Mouse (Mus musculus): ENCODE measurements at regions not wholly inside any gene's neighbourhood (a gene's known extent, or its start where the extent isn't known, plus 50 kb on each side); places are given as distances from the start of the nearest gene placed in this dataset.

DNA sequence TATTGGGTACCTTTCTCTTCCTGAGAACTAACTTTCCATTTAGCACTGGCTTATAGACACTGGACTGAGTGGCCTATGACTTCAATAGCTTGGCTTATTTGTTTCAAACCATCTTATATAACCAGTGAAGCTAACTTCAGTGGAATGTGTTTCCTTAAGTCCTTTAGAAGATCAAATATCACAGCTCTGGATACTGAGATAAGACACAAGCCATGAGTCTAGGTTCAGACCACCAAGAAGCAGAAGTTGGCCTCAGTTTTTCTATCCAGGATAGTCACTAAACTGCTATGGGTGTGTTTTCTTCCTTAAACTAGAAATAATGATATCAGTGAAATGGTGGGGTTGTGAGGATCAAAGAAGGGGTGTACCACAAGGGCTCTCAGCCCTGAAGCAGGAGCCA, 436.4 kb upstream of the B3galt2 start:
- no peaks in the 10 kb centered on the region for H3K9me3 ChIP-seq (replicated peaks)
- no peaks in the 10 kb centered on the region for H3K36me3 ChIP-seq
- no peak overlapping the region for H3K27ac ChIP-seq
- H3K9ac ChIP-seq = no peak overlapping the region
- H3K4me2 ChIP-seq = no peak overlapping the region
- no peaks in the 10 kb centered on the region for H3K4me1 ChIP-seq
- ATAC-seq (replicated peaks; ENCODE audit: low FRiP score) = no peak
- H3K4me3 ChIP-seq (replicated peaks) = no peak overlapping the region
- no peaks in the 10 kb centered on the region for H3K27me3 ChIP-seq

DNA sequence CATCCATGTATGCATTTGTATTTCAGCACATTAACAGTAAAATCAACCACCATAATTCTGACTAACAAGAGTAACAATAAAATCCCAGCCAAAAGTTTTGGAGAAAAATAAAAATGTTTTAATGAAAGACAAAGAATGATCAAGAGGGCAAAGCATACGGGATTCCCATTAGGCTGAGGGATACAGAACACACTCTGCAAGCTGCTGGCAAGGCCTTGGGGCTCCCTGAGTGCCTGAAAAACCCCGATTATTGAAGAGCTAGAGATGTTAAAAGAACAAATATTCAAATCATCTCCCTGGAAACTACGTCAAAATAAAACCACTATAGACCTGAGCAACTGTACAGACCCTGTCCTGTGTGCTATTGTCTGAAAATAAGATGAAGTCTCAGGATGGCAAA, 433.5 kb upstream of the B3galt2 start:
- Histone ChIP-seq H3K27me3 (no peaks in the 10 kb centered on the region), H3K9ac (no peak overlapping the region), H3K36me3 (no peaks in the 10 kb centered on the region), H3K4me1 (no peaks in the 10 kb centered on the region), H3K4me3 (replicated peaks) (no peak overlapping the region), H3K4me2 (no peak overlapping the region), H3K27ac (no peak overlapping the region), H3K9me3 (replicated peaks) (no peaks in the 10 kb centered on the region)
- 84% methylated on average over 3 of the region's 3 CpGs for WGBS
- no peak for ATAC-seq (replicated peaks; ENCODE audit: low FRiP score)

DNA sequence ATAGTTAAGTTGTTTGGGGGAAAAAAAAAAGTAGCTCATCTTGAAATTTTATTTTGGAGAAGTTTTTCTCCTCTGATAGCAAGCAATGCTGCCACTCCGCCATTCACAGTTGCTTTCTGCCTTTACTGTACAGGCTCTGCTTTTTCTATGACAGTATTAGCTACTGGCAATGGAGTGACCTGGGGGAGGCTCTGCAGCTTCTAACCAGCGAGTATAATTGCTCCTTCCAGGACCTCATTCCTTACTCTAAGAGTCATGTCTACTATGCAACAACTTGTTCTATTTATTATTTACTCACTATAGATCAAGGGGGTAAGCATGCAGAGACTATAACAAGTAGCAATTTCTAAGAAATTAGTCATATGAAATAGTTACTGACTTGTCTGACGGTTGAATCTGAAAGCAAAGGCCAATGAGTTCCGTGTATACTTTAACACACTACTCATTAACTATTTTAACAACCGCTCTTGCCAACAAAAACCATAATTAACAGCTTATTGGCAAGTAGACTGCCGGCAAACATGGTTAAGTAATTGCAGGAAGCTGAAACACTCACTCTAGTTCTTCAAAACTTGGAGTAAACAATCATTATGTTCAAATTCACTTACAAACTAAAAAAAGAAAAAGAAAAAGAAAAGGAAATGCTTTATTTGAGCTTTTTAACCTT, 432.9 kb upstream of the B3galt2 start:
- H3K4me3 ChIP-seq (replicated peaks) = no peak overlapping the region
- no peaks in the 10 kb centered on the region for H3K36me3 ChIP-seq
- WGBS = 65% methylated on average over 6 of the region's 6 CpGs
- no peaks in the 10 kb centered on the region for H3K27me3 ChIP-seq
- H3K9me3 ChIP-seq (replicated peaks) = no peaks in the 10 kb centered on the region
- H3K9ac ChIP-seq = no peak overlapping the region
- no peak overlapping the region for H3K27ac ChIP-seq
- H3K4me2 ChIP-seq = no peak overlapping the region
- no peak for ATAC-seq (replicated peaks; ENCODE audit: low FRiP score)
- no peaks in the 10 kb centered on the region for H3K4me1 ChIP-seq

DNA sequence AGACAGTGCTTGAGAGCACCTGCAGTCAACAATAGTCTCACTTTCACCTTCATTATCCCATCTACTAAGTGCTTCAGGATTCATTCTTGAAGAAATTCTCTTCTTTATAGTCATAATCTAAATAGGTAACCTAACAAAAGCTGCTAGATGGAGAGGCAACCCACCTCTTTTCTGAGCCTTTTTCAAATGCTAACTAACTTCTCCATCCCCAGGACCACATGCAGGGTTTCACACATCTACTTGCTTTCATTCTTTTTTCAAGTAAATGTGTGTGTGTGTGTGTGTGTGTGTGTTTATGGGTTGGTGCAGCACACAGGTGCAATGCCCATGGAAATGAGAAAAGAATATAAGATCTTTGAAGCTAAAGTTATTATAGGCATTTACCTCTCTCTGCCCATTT, 423.1 kb upstream of the B3galt2 start:
- no peak overlapping the region for H3K9ac ChIP-seq
- H3K27ac ChIP-seq = no peak overlapping the region
- no peak for ATAC-seq (replicated peaks; ENCODE audit: low FRiP score)
- H3K4me2 ChIP-seq = no peak overlapping the region
- no peaks in the 10 kb centered on the region for H3K4me1 ChIP-seq
- no peak overlapping the region for H3K4me3 ChIP-seq (replicated peaks)
- H3K36me3 ChIP-seq = no peaks in the 10 kb centered on the region
- no peaks in the 10 kb centered on the region for H3K27me3 ChIP-seq
- H3K9me3 ChIP-seq (replicated peaks) = no peaks in the 10 kb centered on the region

DNA sequence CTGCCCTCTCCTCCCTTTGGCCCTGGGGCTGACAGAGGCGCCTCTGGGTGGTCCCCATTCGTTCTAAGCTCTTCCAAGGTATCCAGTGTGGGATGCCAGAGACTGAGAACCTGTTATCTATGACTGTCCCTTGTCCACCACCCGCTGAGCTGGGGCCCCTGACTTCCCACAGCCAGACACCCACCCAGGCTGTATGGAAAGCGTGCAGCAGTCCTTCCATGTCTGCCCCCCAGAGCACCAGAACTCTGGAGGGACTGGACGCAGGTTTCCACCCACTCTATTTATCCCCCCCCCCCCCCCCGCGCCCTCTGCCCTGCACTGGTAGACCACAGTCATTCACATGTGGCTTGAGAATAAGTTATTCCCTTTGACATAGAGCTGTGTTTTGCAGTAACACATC, 408.5 kb upstream of the B3galt2 start:
- H3K4me2 ChIP-seq = no peak overlapping the region
- H3K36me3 ChIP-seq = no peaks in the 10 kb centered on the region
- H3K9ac ChIP-seq = no peak overlapping the region
- no peak overlapping the region for H3K4me3 ChIP-seq (replicated peaks)
- 84% methylated on average over 7 of the region's 7 CpGs for WGBS
- no peak overlapping the region for H3K27ac ChIP-seq
- H3K4me1 ChIP-seq = no peaks in the 10 kb centered on the region
- no peaks in the 10 kb centered on the region for H3K27me3 ChIP-seq
- no peaks in the 10 kb centered on the region for H3K9me3 ChIP-seq (replicated peaks)
- ATAC-seq (replicated peaks; ENCODE audit: low FRiP score) = no peak

DNA sequence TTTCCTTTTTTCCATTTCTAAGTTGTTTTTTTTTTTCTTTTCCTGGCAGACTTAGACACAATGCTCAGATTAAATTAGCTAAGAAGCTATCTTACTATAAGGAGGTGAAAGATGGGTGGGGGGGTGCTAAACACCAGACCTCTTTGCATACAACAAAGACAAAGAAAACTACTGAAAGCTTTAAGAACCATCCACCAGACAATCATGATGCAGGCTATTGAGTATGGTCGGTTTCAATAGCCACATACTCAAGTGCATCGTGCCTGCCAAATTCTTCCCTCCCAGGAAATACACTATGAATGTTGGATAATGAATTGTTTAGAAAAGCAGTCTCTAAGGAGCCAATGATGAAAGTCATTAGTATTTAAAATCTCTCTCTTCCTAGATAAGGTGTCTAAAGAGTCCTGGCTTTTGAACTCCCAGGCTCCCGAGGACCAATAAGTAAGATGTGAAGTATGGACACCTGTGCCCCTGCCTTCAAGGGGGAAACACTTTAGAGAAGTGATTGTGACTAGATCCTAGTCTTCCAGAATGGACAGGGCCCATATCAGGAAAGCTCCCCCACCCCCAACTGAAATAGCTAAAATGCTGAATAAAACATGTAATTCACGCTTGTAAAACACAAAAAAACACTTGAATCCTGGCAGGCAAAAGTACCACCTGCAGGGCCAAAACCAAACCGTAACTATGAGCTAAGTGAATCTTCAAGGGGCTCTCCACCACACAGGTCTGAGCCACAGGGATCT, 381.8 kb upstream of the B3galt2 start:
- Histone ChIP-seq H3K4me1 (no peaks in the 10 kb centered on the region), H3K27me3 (no peaks in the 10 kb centered on the region), H3K9ac (no peak overlapping the region), H3K27ac (no peak overlapping the region), H3K9me3 (replicated peaks) (no peaks in the 10 kb centered on the region), H3K36me3 (no peaks in the 10 kb centered on the region), H3K4me3 (replicated peaks) (no peak overlapping the region), H3K4me2 (no peak overlapping the region)
- ATAC-seq (replicated peaks; ENCODE audit: low FRiP score) = no peak
- WGBS = 81% methylated on average over 5 of the region's 5 CpGs

DNA sequence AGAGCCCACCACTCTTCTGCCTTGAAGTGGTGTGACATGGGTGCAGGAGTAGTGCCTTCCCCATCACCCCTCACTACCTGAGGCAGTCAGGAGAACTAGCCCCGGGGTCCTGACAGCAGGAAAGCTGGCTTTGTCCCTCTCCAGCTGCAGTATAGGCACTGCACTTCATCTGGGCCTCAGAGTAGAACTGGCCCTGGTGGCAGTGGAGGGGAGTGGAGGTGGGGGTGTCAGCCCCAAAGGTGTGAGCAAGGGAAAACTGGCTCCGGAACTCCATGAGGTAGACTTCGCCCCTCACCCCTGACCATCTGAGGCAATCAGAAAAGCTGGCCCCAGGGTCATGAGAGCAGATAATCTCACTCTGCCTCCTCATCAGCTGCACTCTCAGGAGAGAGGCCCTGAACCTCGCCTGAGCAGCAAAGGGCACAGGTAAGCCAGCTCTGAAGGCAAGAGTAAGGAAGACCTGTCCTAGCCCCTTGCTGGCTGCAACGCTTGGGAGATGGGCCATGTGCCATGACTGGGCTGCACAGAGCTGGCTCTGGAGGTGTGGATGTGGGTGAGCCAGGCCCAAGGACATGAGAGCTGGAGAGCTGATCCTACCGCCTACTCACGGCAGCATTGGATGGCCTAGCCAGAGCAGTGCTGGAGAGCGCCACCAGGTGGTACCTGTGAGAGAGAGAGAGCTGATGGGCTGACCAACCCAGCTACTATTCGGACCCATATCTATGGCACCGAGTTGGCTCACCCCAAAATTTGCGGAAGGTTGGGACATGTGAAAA, 377.0 kb upstream of the B3galt2 start:
- H3K9me3 ChIP-seq (replicated peaks) = no peaks in the 10 kb centered on the region
- WGBS = 73% methylated on average over 11 of the region's 11 CpGs

DNA sequence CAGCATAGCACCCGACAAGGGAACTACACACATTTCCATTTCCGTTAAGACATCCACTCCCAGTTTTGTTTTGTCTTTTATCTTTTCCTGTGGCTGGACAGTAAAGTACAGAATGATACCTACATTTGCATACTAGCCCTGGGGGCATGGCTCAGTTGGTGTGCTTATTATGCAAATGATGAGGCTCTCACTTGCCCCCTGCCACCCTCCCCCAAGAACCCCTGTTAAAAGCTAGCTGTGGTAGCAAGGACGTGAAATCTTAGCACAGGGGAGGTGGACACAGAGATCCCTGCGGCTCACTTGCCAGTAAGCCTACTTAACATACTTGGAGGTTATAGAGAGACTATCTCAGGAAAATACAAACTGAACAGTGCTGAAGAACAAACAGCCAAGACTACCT, 375.2 kb upstream of the B3galt2 start:
- ATAC-seq (replicated peaks; ENCODE audit: low FRiP score) = no peak
- no peaks in the 10 kb centered on the region for H3K27me3 ChIP-seq
- no peaks in the 10 kb centered on the region for H3K9me3 ChIP-seq (replicated peaks)
- H3K27ac ChIP-seq = no peak overlapping the region
- no peak overlapping the region for H3K4me2 ChIP-seq
- no peak overlapping the region for H3K9ac ChIP-seq
- H3K4me1 ChIP-seq = no peaks in the 10 kb centered on the region
- WGBS = 78% methylated on average over 4 of the region's 4 CpGs
- H3K4me3 ChIP-seq (replicated peaks) = no peak overlapping the region
- H3K36me3 ChIP-seq = no peaks in the 10 kb centered on the region

More for the DNA sequence above, 377.0 kb upstream of the B3galt2 start:
- no peak overlapping the region for H3K4me2 ChIP-seq
- no peaks in the 10 kb centered on the region for H3K27me3 ChIP-seq
- H3K36me3 ChIP-seq = no peaks in the 10 kb centered on the region
- H3K9ac ChIP-seq = no peak overlapping the region
- ATAC-seq (replicated peaks; ENCODE audit: low FRiP score) = no peak
- H3K4me1 ChIP-seq = no peaks in the 10 kb centered on the region
- no peak overlapping the region for H3K4me3 ChIP-seq (replicated peaks)
- no peak overlapping the region for H3K27ac ChIP-seq

DNA sequence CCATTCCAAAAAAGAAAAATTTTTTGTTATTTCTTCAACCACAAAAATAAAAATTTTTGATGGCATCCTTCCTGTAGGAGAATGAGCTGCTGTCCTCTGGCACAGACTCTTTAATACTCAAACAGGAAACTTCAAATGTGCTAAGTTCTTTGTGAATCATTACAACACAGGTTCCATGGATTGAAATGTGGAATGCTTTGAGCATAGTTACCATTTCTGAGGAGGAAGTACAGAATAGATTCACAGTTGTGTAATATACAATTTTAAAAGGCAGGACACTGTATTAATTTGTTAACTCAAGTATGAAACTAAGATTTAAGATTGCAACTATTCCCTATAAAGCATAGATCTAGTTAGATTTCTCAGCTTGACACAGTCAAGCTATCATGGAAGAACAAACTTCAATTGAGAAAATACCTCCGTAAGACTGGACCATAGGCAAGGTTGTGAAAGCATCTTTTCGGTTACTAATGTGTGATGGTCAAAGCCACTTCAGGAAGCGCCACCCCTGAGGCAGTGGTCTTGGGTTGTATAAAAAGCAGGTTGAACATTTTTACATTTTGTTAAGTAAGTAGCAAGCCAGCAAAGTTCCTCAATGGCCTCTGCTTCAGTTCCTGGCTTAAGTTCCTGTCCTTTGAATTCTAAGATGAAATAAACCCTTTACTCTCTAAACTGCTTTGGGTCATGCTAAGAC, 354.0 kb upstream of the B3galt2 start:
- ATAC-seq (replicated peaks; ENCODE audit: low FRiP score) = no peak
- no peak overlapping the region for H3K27ac ChIP-seq
- 95% methylated on average over 3 of the region's 3 CpGs for WGBS
- no peaks in the 10 kb centered on the region for H3K9me3 ChIP-seq (replicated peaks)
- no peak overlapping the region for H3K4me3 ChIP-seq (replicated peaks)
- H3K27me3 ChIP-seq = no peaks in the 10 kb centered on the region
- no peak overlapping the region for H3K4me2 ChIP-seq
- H3K36me3 ChIP-seq = no peaks in the 10 kb centered on the region
- no peaks in the 10 kb centered on the region for H3K4me1 ChIP-seq
- no peak overlapping the region for H3K9ac ChIP-seq

DNA sequence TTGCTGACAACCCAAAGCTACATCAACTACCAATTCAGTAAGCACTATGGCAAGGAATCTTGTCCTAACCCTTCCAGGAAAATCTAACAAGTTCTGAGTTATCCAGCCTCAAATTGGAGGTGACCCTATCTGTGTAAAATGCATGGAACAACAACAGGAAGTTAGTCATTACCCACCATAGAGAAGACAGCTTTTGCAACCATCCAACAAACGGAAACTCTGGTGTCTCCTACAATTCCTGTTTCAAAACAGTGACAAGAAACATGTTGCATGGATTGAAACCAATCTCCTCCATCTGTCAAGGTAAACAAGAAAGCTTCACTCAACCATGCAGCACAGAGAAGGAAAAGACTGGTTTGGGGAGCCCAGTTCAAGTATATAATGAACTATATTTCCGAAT, 353.0 kb upstream of the B3galt2 start:
- H3K4me3 ChIP-seq (replicated peaks) = no peak overlapping the region
- ATAC-seq (replicated peaks; ENCODE audit: low FRiP score) = no peak
- WGBS = 73% methylated on average over 2 of the region's 2 CpGs

DNA sequence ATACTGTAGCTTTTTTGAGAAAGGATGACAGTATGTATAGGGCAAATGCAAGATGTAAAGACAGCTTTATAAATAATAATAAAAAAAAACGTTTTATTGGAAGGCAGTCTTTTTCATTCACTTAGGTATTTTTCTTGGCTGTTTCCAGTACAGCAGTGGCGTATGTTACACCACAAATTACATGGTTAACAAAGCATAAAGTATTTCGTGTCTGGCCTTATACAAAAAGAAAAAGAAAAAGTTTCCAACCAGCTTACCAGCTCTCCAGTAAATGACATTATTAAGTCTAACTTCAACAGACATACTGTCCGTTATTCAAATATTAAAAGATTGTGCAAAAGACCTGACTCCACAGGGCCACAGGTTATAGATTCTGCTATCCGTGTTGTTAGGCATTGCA, 343.9 kb upstream of the B3galt2 start:
- Histone ChIP-seq H3K9ac (no peak overlapping the region), H3K4me2 (no peak overlapping the region), H3K27me3 (no peaks in the 10 kb centered on the region), H3K4me3 (replicated peaks) (no peak overlapping the region), H3K9me3 (replicated peaks) (no peaks in the 10 kb centered on the region), H3K36me3 (no peaks in the 10 kb centered on the region), H3K27ac (no peak overlapping the region), H3K4me1 (no peaks in the 10 kb centered on the region)
- 43% methylated on average over 5 of the region's 5 CpGs for whole genome bisulfite sequencing
- ATAC-seq (replicated peaks; ENCODE audit: low FRiP score) = no peak

More for the DNA sequence above, 353.0 kb upstream of the B3galt2 start:
- H3K9ac ChIP-seq = no peak overlapping the region
- no peaks in the 10 kb centered on the region for H3K9me3 ChIP-seq (replicated peaks)
- no peaks in the 10 kb centered on the region for H3K4me1 ChIP-seq
- no peaks in the 10 kb centered on the region for H3K27me3 ChIP-seq
- no peaks in the 10 kb centered on the region for H3K36me3 ChIP-seq
- H3K4me2 ChIP-seq = no peak overlapping the region
- H3K27ac ChIP-seq = no peak overlapping the region

DNA sequence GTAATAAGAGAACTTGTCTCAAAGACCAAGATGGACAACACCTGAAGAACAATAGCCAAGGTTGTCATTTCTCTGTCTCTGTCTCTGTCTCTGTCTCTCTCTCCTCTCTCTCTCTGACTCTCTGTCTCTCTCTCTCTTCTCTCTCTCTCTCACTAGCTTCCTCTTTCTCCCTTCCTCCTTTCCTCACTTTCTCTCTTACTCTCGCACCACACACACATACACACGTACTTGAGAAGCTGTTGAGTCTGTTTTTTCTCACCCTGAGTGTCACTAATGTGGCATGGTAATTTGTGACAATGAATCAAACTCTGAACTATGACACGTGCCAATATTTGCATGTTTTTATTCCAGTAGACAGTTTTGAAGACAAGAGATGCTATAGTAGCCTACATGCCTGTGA, 333.1 kb upstream of the B3galt2 start:
- 75% methylated on average over 3 of the region's 3 CpGs for WGBS
- Histone ChIP-seq H3K4me1 (no peaks in the 10 kb centered on the region), H3K27me3 (no peaks in the 10 kb centered on the region), H3K27ac (no peak overlapping the region), H3K36me3 (no peaks in the 10 kb centered on the region), H3K9ac (no peak overlapping the region), H3K9me3 (replicated peaks) (no peaks in the 10 kb centered on the region), H3K4me2 (no peak overlapping the region), H3K4me3 (replicated peaks) (no peak overlapping the region)
- ATAC-seq (replicated peaks; ENCODE audit: low FRiP score) = no peak

All from kidney, embryonic 15.5 days (tissue).